In genomic region chr6:90660398-90661028, GRCm38 (mm10) we compare ENCODE assay signal across 10 mouse cellular contexts. TPM values are rescaled to one million over a fixed set of nuclear protein-coding genes. Genes with fewer than 3 reads are reported as not detected.
DNase-seq lines count a peak whose midpoint lies in the region; ATAC-seq and TF ChIP-seq lines count a peak whose summit lies in the region.
"Had no signal": no experiment of that assay in that cellular context is flagged by ENCODE, and none has a peak within 500 bp of the region (broad histone marks: within the 10 kb centered on the region; RNA-seq: fewer than 3 reads in every experiment).

No protein-coding gene starts in this region.

- 88% methylated on average over 20 of the region's 20 CpGs for WGBS in embryonic facial prominence, embryonic 13.5 days
- WGBS in embryonic facial prominence, embryonic 10.5 days = 91% methylated on average over 20 of the region's 20 CpGs
- 81% methylated on average over 20 of the region's 20 CpGs for WGBS in hindbrain, embryonic 15.5 days

- no peak overlapping the region for H3K9ac ChIP-seq in embryonic facial prominence, embryonic 13.5 days
- H3K9ac ChIP-seq in hindbrain, embryonic 15.5 days = no peak overlapping the region

- H3K36me3 ChIP-seq in embryonic facial prominence, embryonic 13.5 days = peaks cover 51% of the 10 kb centered on the region
- H3K36me3 ChIP-seq in embryonic facial prominence, embryonic 10.5 days (replicated peaks) = peaks cover 46% of the 10 kb centered on the region
- peaks cover 12% of the 10 kb centered on the region for H3K36me3 ChIP-seq in hindbrain, embryonic 15.5 days

- DNase-seq in embryonic facial prominence, embryonic 10.5 days (ENCODE audit: low spot score) = no peak
- no peak for DNase-seq in layer of hippocampus, adult 2 months (ENCODE audit: low spot score in 2 of 2)
- DNase-seq in layer of hippocampus, adult 11-12 months (ENCODE audit: low spot score) = no peak
- peak; percentile 21 to 74 for DNase-seq in lung, postnatal 4 days
- no peak for DNase-seq in urinary bladder, adult 18-20 months (ENCODE audit: low spot score in 2 of 2)
- no peak for DNase-seq in embryo, embryonic 11 days
- DNase-seq: cerebellum, adult 8-10 months had no signal

- no peak overlapping the region; the same call in 1 of the 2 replicates for H3K27ac ChIP-seq in embryonic facial prominence, embryonic 13.5 days
- H3K27ac ChIP-seq in embryonic facial prominence, embryonic 10.5 days (replicated peaks) = no peak overlapping the region
- 0 out of 2 replicates have a peak overlapping the region, but pooled peaks have one; percentile 36 for H3K27ac ChIP-seq in layer of hippocampus, adult 2 months
- H3K27ac ChIP-seq in hindbrain, embryonic 15.5 days (replicated peaks) = no peak overlapping the region

- peak; percentile 6; the same call in 1 of the 2 replicates for ATAC-seq in embryonic facial prominence, embryonic 13.5 days (ENCODE audit: insufficient number of reproducible peaks, insufficient read depth, low FRiP score, low TSS enrichment, low read depth)
- peak; percentile 15; the same call in 1 of the 2 replicates for ATAC-seq in hindbrain, embryonic 15.5 days (ENCODE audit: low FRiP score, low read depth)

- H3K9me3 ChIP-seq in embryonic facial prominence, embryonic 13.5 days = no peaks in the 10 kb centered on the region
- H3K9me3 ChIP-seq in embryonic facial prominence, embryonic 10.5 days = no peaks in the 10 kb centered on the region
- no peaks in the 10 kb centered on the region for H3K9me3 ChIP-seq in hindbrain, embryonic 15.5 days

- TF ChIP-seq CTCF in layer of hippocampus, adult 2 months (conservative IDR thresholded peaks at IDR 0.05) = no peak

- H3K27me3 ChIP-seq in embryonic facial prominence, embryonic 13.5 days = no peaks in the 10 kb centered on the region
- no peaks in the 10 kb centered on the region for H3K27me3 ChIP-seq in embryonic facial prominence, embryonic 10.5 days (replicated peaks; ENCODE audit: low read depth, poor library complexity, severe bottlenecking)
- no peaks in the 10 kb centered on the region for H3K27me3 ChIP-seq in hindbrain, embryonic 15.5 days

- H3K4me3 ChIP-seq in embryonic facial prominence, embryonic 13.5 days = no peak overlapping the region
- H3K4me3 ChIP-seq in embryonic facial prominence, embryonic 10.5 days = no peak overlapping the region
- H3K4me3 ChIP-seq in layer of hippocampus, adult 2 months = no peak overlapping the region
- H3K4me3 ChIP-seq in hindbrain, embryonic 15.5 days = no peak overlapping the region
- H3K4me3 ChIP-seq: erythroblast, embryonic 14.5 days had no signal

- H3K4me2 ChIP-seq in embryonic facial prominence, embryonic 13.5 days = no peak overlapping the region
- no peak overlapping the region for H3K4me2 ChIP-seq in hindbrain, embryonic 15.5 days

- peaks cover 9% of the 10 kb centered on the region; the same call in 1 of the 2 replicates for H3K4me1 ChIP-seq in embryonic facial prominence, embryonic 13.5 days
- H3K4me1 ChIP-seq in embryonic facial prominence, embryonic 10.5 days = peaks cover 16% of the 10 kb centered on the region
- H3K4me1 ChIP-seq in hindbrain, embryonic 15.5 days (replicated peaks) = no peaks in the 10 kb centered on the region

RNA-seq across cellular contexts. Expression of gene Slc41a3, which starts 56.0 kb away (rescaled TPM):
- 2.8 and 4.1 TPM in 2 replicates for polyA plus RNA-seq in embryonic facial prominence, embryonic 13.5 days (2015; fragmentation: Nextera tagmentation; extraction: Ambion mirVana)
- 1.7 and 2.2 TPM in 2 replicates for polyA plus RNA-seq in embryonic facial prominence, embryonic 10.5 days (2016; fragmentation: Nextera tagmentation; extraction: Ambion mirVana)
- 1 to 10 TPM; 4.0 to 4.1 TPM for total RNA-seq in layer of hippocampus, adult 2 months (2021)
- 7.6 and 8.5 TPM in 2 replicates for polyA plus RNA-seq in hindbrain, embryonic 15.5 days (2015; fragmentation: Nextera tagmentation; extraction: Ambion mirVana)

Comparison
In these comparisons a context has a peak if more than half of its experiments do, and no peak if none do; other contexts are left out.
1. DNase-seq: peak in lung, postnatal 4 days (2 of 2); none in embryonic facial prominence, embryonic 10.5 days (single experiment), layer of hippocampus, adult 2 months (0 of 2), layer of hippocampus, adult 11-12 months (single experiment), urinary bladder, adult 18-20 months (0 of 2) and embryo, embryonic 11 days (single experiment).